Mouse (Mus musculus) ES-Bruce4 (cell line): ENCODE data around the gene Tnip1. TPM values are rescaled to one million over a fixed set of nuclear protein-coding genes. Genes with fewer than 3 reads are reported as not detected.
A peak's percentile ranks its signal among the peaks of the same experiment; 100 is the strongest.

ENCODE experiments used
- H3K27ac ChIP-seq: 2 replicates; pipeline ENCODE4 v1.5.1; 2012; ENCODE audit warnings: low read length, inconsistent platforms; ENCODE audit not compliant: insufficient read depth
- H3K27me3 ChIP-seq: 2 replicates; pipeline ENCODE4 v1.6.1; 2012; ENCODE audit warnings: mild to moderate bottlenecking, low read length, inconsistent platforms; ENCODE audit not compliant: control insufficient read depth, poor library complexity, insufficient read depth, severe bottlenecking
- H3K36me3 ChIP-seq: 2 replicates; pipeline ENCODE4 v1.6.1; 2012; ENCODE audit warnings: inconsistent platforms, mild to moderate bottlenecking, low read length, moderate library complexity; ENCODE audit not compliant: control insufficient read depth, poor library complexity, insufficient read depth, severe bottlenecking
- H3K4me1 ChIP-seq: one replicate; pipeline ENCODE4 v1.8.1; 2011; ENCODE audit warnings: low read length; ENCODE audit not compliant: control insufficient read depth, insufficient read depth
- H3K4me3 ChIP-seq: 2 replicates; pipeline ENCODE4 v1.5.1; 2011; ENCODE audit warnings: low read depth, mild to moderate bottlenecking, low read length
- H3K9ac ChIP-seq: 2 replicates; pipeline ENCODE4 v1.6.1; 2012; ENCODE audit warnings: low read depth, mild to moderate bottlenecking, inconsistent platforms; ENCODE audit not compliant: poor library complexity, severe bottlenecking
- H3K9me3 ChIP-seq: replicated peaks from 2 replicates; pipeline ENCODE4 v1.6.1; 2012; ENCODE audit warnings: mild to moderate bottlenecking, low read length, inconsistent platforms; ENCODE audit not compliant: control insufficient read depth, poor library complexity, insufficient read depth, severe bottlenecking
- CTCF ChIP-seq: IDR thresholded peaks from one replicate; pipeline ENCODE4 v1.8.1; 2011; ENCODE audit warnings: low read depth, low read length
- EP300 ChIP-seq: IDR thresholded peaks from 2 replicates; pipeline ENCODE4 v1.6.1; 2011; ENCODE audit warnings: low read depth, low read length; ENCODE audit not compliant: insufficient read depth
- POLR2A ChIP-seq: IDR thresholded peaks from one replicate; pipeline ENCODE4 v1.8.1; 2011; ENCODE audit warnings: low read length; ENCODE audit not compliant: insufficient read depth
- polyA plus RNA-seq: library from polyadenylated mRNA; stranded (reverse); fragments of >200 nt; gene quantifications from 2 replicates; pipeline ENCODE4 v1.2.4, GENCODE M21; 2011; ENCODE audit warnings: low read depth; ENCODE audit not compliant: missing spikeins, insufficient read depth, insufficient read length

The Tnip1 gene
- polyA plus RNA-seq, 1 experiment = 33.2 TPM

- TF ChIP-seq CTCF (no peak), POLR2A (no peak), EP300 (no peak)
- Histone ChIP-seq H3K27ac (no peak overlapping the region), H3K9me3 (no peaks in the 10 kb centered on the region), H3K27me3 (no peaks in the 10 kb centered on the region), H3K4me3 (no peak overlapping the region), H3K36me3 (peaks cover 40% of the 10 kb centered on the region), H3K4me1 (no peaks in the 10 kb centered on the region), H3K9ac (no peak overlapping the region)
Observed at GRCm38 (mm10) chr11:54921798-54922197, 40.9 kb downstream of the Tnip1 start.

DNA sequence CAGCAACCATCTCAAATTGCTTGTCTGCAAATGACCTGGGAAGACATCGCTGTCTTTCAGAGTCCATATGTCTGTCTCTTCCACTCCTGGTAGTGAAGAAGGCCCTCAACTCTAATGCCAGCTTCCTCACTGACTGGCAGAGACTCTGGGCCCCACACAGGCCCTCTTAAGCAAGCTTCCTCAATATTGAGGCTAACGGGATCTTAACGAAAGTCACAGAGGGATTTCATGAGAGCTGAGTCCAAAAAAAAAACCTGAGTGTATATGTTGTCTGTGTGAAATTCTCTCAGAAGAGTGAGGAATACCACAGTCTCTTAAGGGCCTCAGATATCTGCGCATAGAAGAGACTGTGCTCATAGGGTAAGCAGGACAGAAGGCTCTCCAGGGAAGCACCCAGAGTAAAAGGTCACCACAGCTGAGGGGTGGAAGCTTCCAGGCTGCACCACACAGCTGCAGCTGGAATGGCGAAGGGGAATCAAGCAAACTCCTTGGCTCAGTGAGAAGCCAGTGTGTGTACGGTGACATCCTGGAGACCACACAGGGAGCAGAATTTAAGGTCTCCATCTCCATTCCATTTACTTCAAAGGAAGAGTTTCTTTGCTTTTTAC lies 41.6 kb downstream of the Tnip1 start:
- H3K27me3 ChIP-seq = no peaks in the 10 kb centered on the region
- H3K27ac ChIP-seq = no peak overlapping the region
- H3K9ac ChIP-seq = no peak overlapping the region
- H3K4me1 ChIP-seq = no peaks in the 10 kb centered on the region
- H3K9me3 ChIP-seq = no peaks in the 10 kb centered on the region
- no peak for TF ChIP-seq CTCF
- TF ChIP-seq POLR2A = no peak
- TF ChIP-seq EP300 = no peak
- H3K36me3 ChIP-seq = peaks cover 41% of the 10 kb centered on the region
- H3K4me3 ChIP-seq = no peak overlapping the region

DNA sequence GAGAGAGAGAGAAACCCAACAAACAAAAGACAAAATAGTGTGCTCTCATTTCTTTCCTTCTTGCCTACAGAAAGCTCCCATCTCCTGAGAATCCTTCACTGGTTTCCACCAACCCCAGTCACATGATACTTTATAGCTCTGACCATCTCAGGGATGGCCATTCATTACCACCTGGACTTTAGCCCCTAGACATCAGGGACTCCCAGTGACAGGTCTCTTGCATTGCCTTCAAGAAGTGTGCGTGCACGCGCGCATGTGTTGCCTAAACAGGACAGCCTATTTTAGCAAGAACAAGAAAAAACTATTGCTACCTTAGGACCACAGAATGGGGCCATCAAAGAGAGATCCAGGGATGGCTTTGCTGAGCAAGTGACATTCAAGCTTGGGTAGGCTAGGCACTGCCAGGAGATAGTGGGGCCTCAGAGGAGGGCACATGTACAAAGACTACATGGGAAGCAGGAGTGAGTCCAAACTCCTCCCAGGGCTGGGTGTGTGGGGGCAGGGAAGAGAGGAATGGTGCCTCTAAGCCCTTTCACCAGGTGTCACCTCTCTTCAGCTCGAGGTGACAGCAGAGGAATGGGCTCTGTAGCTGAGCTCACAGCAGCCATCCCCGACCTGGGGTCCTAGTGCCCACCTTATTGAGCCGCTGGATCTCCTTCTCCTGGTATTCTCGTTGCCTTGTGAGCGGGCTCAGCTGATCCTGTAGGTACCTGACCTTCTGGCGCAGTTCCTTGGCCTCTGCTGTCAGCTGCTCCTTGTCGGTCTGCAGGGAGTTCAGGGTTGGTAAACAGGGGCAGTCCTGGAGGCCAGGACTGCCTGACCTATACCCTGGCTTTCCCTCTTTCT lies 42.4 kb downstream of the Tnip1 start:
- no peaks in the 10 kb centered on the region for H3K4me1 ChIP-seq
- H3K4me3 ChIP-seq = no peak overlapping the region
- H3K9ac ChIP-seq = no peak overlapping the region
- no peak overlapping the region for H3K27ac ChIP-seq
- no peak for TF ChIP-seq POLR2A
- TF ChIP-seq CTCF = no peak
- no peak for TF ChIP-seq EP300
- peaks cover 47% of the 10 kb centered on the region for H3K36me3 ChIP-seq
- H3K9me3 ChIP-seq = no peaks in the 10 kb centered on the region
- no peaks in the 10 kb centered on the region for H3K27me3 ChIP-seq

DNA sequence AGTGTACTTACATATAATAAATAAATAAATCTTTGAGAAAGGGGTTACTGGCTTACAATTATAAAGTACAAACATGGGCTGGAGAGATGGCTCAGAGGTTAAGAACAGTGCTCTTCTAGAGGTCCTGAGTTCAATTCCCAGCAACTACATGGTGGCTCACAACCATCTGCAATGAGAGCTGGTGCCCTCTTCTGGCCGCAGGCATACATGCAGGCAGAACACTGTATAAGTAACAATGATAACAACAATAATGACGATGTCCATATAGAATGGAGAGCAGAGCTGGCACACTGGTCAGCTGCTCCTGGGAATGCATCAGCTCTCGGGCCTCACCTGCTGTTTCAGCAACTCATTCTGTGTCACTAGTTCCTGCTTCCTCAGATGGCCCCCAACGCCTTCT lies 44.4 kb downstream of the Tnip1 start:
- H3K9me3 ChIP-seq = no peaks in the 10 kb centered on the region
- H3K27me3 ChIP-seq = no peaks in the 10 kb centered on the region
- H3K4me3 ChIP-seq = no peak overlapping the region
- H3K27ac ChIP-seq = no peak overlapping the region
- TF ChIP-seq EP300 = no peak
- no peak for TF ChIP-seq POLR2A
- peak; percentile 71 for TF ChIP-seq CTCF
- H3K9ac ChIP-seq = no peak overlapping the region
- peaks cover 52% of the 10 kb centered on the region for H3K36me3 ChIP-seq
- H3K4me1 ChIP-seq = no peaks in the 10 kb centered on the region

GRCm38 (mm10) chr11:54917461-54917860 lies 45.3 kb downstream of the Tnip1 start:
- H3K9me3 ChIP-seq = no peaks in the 10 kb centered on the region
- no peak for TF ChIP-seq POLR2A
- no peak for TF ChIP-seq EP300
- no peak for TF ChIP-seq CTCF
- no peaks in the 10 kb centered on the region for H3K27me3 ChIP-seq
- H3K4me3 ChIP-seq = no peak overlapping the region
- H3K9ac ChIP-seq = no peak overlapping the region
- H3K4me1 ChIP-seq = no peaks in the 10 kb centered on the region
- peaks cover 51% of the 10 kb centered on the region for H3K36me3 ChIP-seq
- no peak overlapping the region for H3K27ac ChIP-seq

DNA sequence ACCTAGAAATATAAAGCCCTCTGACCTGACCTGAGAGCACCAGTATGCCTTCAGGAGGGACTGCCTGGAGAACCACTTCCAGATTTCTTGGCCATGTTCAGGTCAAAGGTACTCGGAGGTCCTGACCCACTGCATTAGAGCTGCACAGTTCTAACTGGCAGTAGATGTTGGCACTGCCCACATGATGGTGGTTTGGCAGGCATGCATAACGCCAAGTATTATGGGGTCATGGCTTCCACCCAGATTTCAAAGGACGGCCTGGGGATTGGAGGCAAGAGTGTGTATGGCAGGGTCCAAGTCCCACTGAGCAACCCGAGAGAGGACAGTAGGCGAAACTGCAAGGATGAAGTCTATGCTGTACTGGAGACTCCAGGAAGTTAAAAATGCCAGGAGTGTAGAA lies 48.9 kb downstream of the Tnip1 start:
- no peak overlapping the region for H3K4me3 ChIP-seq
- H3K9me3 ChIP-seq = no peaks in the 10 kb centered on the region
- H3K27me3 ChIP-seq = no peaks in the 10 kb centered on the region
- H3K36me3 ChIP-seq = peaks cover 57% of the 10 kb centered on the region
- no peak overlapping the region for H3K27ac ChIP-seq
- no peaks in the 10 kb centered on the region for H3K4me1 ChIP-seq
- H3K9ac ChIP-seq = no peak overlapping the region
- TF ChIP-seq EP300 = no peak
- no peak for TF ChIP-seq CTCF
- TF ChIP-seq POLR2A = no peak
